Mouse (Mus musculus) heart, adult 11 months (tissue): ENCODE data around the gene Rps23.
A peak's percentile ranks its signal among the peaks of the same experiment; 100 is the strongest.
"Not testable (repeated sequence)": the region's sequence is repeated elsewhere in the genome, so short reads cannot be mapped to it uniquely, and the experiment has no call there.

Source experiments
- DNase-seq: peaks from one replicate; pipeline ENCODE4 v3.0.0; 2022

The Rps23 gene

GRCm38 (mm10) chr13:90922751-90923612 lies at the start of gene Rps23:
TSS of gene Rps23 (plus strand) at chr13:90922958.
- DNase-seq: peak; percentile 99

- DNase-seq: no peak
Observed at GRCm38 (mm10) chr13:90881727-90882429, 40.9 kb upstream of the Rps23 start.

GRCm38 (mm10) chr13:90885856-90886532 lies 36.8 kb upstream of the Rps23 start:
- DNase-seq: peak; percentile 96

- no peak for DNase-seq
Observed at GRCm38 (mm10) chr13:90886568-90886983, 36.2 kb upstream of the Rps23 start.

GRCm38 (mm10) chr13:90890111-90890510 lies 32.6 kb upstream of the Rps23 start:
- no peak for DNase-seq

GRCm38 (mm10) chr13:90894819-90895218 lies 27.9 kb upstream of the Rps23 start:
- DNase-seq: no peak

GRCm38 (mm10) chr13:90896098-90896497 lies 26.7 kb upstream of the Rps23 start:
- peak; percentile 41 for DNase-seq

GRCm38 (mm10) chr13:90896821-90897220 lies 25.9 kb upstream of the Rps23 start:
- DNase-seq: peak; percentile 45

- DNase-seq: peak; percentile 5
Observed at GRCm38 (mm10) chr13:90905176-90905575, 17.6 kb upstream of the Rps23 start, which contains the start of gene Atp6ap1l. TSS of gene Atp6ap1l (minus strand) at chr13:90905355.

- peak; percentile 66 for DNase-seq
Observed at GRCm38 (mm10) chr13:90907376-90907775, 15.4 kb upstream of the Rps23 start.

GRCm38 (mm10) chr13:90912760-90913674 lies 9.7 kb upstream of the Rps23 start:
- DNase-seq: peak; percentile 49

GRCm38 (mm10) chr13:90913675-90914192 lies 9.0 kb upstream of the Rps23 start:
- DNase-seq: peak; percentile 61

GRCm38 (mm10) chr13:90914721-90915120 lies 8.0 kb upstream of the Rps23 start:
- peak; percentile 59 for DNase-seq

GRCm38 (mm10) chr13:90923617-90924016 lies 859 bp downstream of the Rps23 start:
- not testable (repeated sequence) for DNase-seq

GRCm38 (mm10) chr13:90924072-90924471 lies 1.3 kb downstream of the Rps23 start:
- peak; percentile 22 for DNase-seq

GRCm38 (mm10) chr13:90925191-90925590 lies 2.4 kb downstream of the Rps23 start:
- DNase-seq: no peak

- DNase-seq: no peak
Observed at GRCm38 (mm10) chr13:90926125-90926765, 3.5 kb downstream of the Rps23 start.

- DNase-seq: no peak
Observed at GRCm38 (mm10) chr13:90926938-90927633, 4.3 kb downstream of the Rps23 start.

- DNase-seq: peak; percentile 72
Observed at GRCm38 (mm10) chr13:90928266-90928665, 5.5 kb downstream of the Rps23 start.

- DNase-seq: no peak
Observed at GRCm38 (mm10) chr13:90929847-90930246, 7.1 kb downstream of the Rps23 start.

GRCm38 (mm10) chr13:90933256-90933655 lies 10.5 kb downstream of the Rps23 start:
- peak; percentile 90 for DNase-seq
